Mouse (Mus musculus) olfactory bulb, adult 2 months (tissue): ENCODE measurements at regions not wholly inside any gene's neighbourhood (a gene's known extent, or its start where the extent isn't known, plus 50 kb on each side); places are given as distances from the start of the nearest gene placed in this dataset.
A peak's percentile ranks its signal among the peaks of the same experiment; 100 is the strongest.
"Not testable (repeated sequence)": the region's sequence is repeated elsewhere in the genome, so short reads cannot be mapped to it uniquely, and the experiment has no call there.

Experiments used
- H3K27ac ChIP-seq: fragments of 200-500 bp; 2 replicates; pipeline ENCODE4 v1.5.1; 2012; ENCODE audit warnings: low read depth, low read length; ENCODE audit not compliant: insufficient read depth
- H3K4me1 ChIP-seq: fragments of 200-500 bp; 2 replicates; pipeline ENCODE4 v1.6.1; 2012; ENCODE audit warnings: low read length; ENCODE audit not compliant: control insufficient read depth, insufficient read depth
- H3K4me3 ChIP-seq: fragments of 200-500 bp; 2 replicates; pipeline ENCODE4 v1.5.1; 2012; ENCODE audit warnings: mild to moderate bottlenecking, low read depth, low read length, moderate library complexity; ENCODE audit not compliant: insufficient read depth
- CTCF ChIP-seq: fragments of 200-500 bp; IDR thresholded peaks from 2 replicates; pipeline ENCODE4 v1.5.1; 2012; ENCODE audit warnings: low read depth, mild to moderate bottlenecking, low read length, moderate library complexity; ENCODE audit not compliant: insufficient read depth
- POLR2A ChIP-seq: fragments of 200-500 bp; IDR thresholded peaks from 2 replicates; pipeline ENCODE4 v1.6.1; 2012; ENCODE audit warnings: mild to moderate bottlenecking, low read depth, low read length, moderate library complexity; ENCODE audit not compliant: insufficient read depth
- WGBS: fragments of 180-500 bp; shearing (Covaris S2); methylation state at CpG from one replicate; pipeline ENCODE4 v1.1.7; 2018; 5-methylcytosine and 5-hydroxymethylcytosine counted together

DNA sequence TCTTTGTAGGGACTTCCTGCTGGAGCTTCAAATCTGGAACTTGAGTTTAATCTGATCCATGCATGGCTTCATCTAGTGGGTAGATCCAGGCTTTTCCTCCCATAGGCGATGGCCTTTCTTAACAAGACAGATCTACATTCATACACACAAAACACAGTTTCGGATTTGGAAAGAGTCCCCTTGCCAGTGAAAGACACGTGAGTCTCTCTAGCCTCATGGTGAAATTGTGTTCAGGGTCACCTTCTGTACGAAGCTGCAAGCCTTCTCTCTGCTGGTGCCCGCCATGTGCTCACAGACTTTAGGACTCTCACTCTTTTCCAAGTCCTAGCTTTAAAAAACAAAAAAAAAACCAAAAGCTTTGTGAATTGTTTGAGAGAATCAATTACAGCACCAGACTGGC is 51.4 kb upstream of the Dlx2 start:
- WGBS: 85% methylated on average over 5 of the region's 5 CpGs
- TF ChIP-seq CTCF (no peak), POLR2A (no peak)
- H3K27ac ChIP-seq: no peak overlapping the region

DNA sequence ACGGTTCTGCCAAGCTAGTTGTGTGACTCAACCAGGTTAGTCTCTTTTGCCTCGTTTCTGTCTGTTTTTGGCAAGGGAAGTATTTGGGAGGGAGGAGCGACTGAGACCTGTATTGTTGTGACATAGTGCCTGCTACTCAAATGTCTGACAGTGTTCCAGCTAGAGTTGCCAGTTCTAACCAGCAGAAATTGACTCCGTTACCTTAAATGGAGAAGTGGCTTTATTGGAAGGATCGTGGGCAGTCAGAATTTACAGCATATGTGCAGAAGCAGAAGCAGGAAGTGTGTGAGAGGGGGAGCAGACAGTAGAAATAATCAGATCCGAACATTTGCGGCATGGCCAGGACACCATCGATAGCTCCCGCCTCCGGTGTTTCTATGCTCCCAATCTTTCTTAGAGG is 51.8 kb upstream of the Dlx2 start:
- TF ChIP-seq POLR2A (no peak), CTCF (no peak)
- 33% methylated on average over 10 of the region's 10 CpGs for WGBS
- H3K27ac ChIP-seq: no peak overlapping the region
- H3K4me3 ChIP-seq: no peak overlapping the region
- H3K4me1 ChIP-seq: peaks cover 11% of the 10 kb centered on the region

More for the DNA sequence above, 51.4 kb upstream of the Dlx2 start:
- Histone ChIP-seq H3K4me3 (no peak overlapping the region), H3K4me1 (peaks cover 11% of the 10 kb centered on the region)

DNA sequence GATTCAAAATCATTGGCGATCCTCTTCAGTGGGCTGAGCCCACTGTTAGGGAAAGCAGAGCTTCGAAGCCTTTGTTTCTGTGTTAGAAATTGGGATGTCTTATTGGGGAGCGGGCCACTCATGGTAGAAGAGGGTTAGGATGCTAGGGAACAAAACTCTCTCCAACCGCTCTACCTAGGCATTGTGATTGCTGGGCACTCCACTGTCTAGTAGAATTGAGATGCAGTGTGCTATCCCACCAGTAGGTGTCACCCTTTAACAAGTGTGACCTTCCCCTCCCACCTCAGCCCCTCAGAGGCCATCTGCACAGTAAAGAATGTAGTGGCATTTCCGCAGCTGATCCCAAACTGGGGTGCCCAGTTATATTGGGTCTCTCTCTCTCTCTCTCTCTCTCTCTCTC is 52.2 kb upstream of the Dlx2 start:
- 13% methylated on average over 5 of the region's 5 CpGs for WGBS
- TF ChIP-seq CTCF (peak; percentile 34; the same call in 1 of the 2 replicates), POLR2A (no peak)
- no peak overlapping the region for H3K4me3 ChIP-seq
- no peak overlapping the region for H3K27ac ChIP-seq
- peaks cover 11% of the 10 kb centered on the region for H3K4me1 ChIP-seq

DNA sequence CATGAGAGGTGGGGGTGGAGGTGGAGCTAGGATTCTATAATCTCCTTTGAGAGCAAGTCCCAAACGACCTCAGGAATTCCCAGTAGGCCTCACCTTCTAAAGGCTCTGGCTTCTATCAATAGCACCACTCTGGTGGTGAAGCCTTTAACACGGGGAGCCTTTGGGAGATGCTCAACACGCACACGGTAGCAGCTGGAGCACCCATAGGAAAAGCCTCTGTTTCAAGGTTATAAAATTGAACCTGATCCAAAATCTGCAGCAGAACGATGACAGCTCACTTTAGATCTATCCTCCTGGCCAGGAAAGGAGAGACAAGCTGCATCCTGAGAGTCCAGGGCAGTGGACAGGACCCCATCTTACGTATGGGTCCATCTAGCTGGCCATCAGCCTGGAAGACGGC is 53.7 kb upstream of the Dlx2 start:
- TF ChIP-seq POLR2A: no peak
- TF ChIP-seq CTCF: no peak
- 70% methylated on average over 7 of the region's 7 CpGs for WGBS
- no peak overlapping the region for H3K4me3 ChIP-seq

DNA sequence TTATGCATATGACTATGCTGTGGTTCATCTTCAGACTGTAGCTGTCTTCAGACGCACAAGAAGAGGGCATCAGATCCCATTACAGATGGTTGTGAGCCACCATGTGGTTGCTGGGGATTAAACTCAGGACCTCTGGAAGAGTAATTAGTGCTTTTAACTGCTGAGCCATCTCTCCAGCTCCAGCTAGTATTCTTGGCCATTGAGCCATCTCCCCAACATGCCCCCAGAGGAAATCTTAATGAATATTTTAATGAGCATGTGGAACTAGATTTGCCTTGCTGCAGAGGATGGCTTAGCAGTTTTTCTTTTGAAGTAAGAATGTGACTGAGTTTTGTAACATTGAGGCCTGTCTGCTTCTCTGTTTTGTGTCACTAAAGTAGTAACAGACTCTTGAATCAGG is 54.4 kb upstream of the Dlx2 start:
- H3K27ac ChIP-seq: no peak overlapping the region
- WGBS: 90% methylated on average over 1 of the region's 1 CpGs
- TF ChIP-seq POLR2A: no peak
- no peak for TF ChIP-seq CTCF
- H3K4me3 ChIP-seq: no peak overlapping the region
- peaks cover 5% of the 10 kb centered on the region; the same call in 1 of the 2 replicates for H3K4me1 ChIP-seq

More for the DNA sequence above, 53.7 kb upstream of the Dlx2 start:
- peaks cover 5% of the 10 kb centered on the region; the same call in 1 of the 2 replicates for H3K4me1 ChIP-seq
- no peak overlapping the region for H3K27ac ChIP-seq

DNA sequence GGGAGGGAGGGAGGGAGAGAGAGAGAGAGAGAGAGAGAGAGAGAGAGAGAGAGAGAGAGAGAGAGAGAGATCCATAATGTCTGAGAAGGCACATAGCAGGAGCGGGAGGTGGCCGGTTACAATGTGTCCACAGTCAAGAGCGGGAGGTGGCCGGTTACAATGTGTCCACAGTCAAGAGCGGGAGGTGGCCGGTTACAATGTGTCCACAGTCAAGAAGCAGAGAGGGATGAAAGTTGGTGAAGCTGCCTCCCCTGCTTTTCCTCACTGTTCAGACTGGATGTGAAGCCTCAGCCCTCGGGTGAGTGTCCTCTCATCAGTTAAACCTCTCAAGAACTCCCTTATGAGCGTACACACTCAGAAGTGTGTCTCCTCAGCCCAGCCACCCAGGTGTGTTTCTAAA is 57.2 kb upstream of the Dlx2 start:
- not testable (repeated sequence) for H3K4me3 ChIP-seq, H3K27ac ChIP-seq, H3K4me1 ChIP-seq
- WGBS: 99% methylated on average over 8 of the region's 8 CpGs

DNA sequence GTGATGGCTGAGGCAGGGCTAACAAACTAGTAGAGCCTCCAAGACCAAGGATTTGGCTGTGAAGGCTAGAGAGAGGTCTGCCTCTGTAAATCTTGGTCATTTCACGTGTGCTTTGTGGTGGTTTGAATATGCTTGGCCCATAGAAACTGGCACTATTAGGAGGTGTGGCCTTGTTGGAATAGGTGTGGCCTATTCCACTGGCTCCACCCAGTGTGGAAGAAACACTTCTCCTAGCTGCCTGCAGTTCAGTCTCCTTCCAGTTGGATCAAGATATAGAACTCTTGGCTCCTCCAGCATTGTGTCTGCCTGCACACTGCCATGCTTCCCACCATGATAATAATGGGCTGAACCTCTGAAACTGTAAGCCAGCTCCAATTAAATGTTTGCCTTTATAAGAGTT is 59.1 kb upstream of the Dlx2 start:
- Histone ChIP-seq H3K4me3 (no peak overlapping the region), H3K27ac (no peak overlapping the region), H3K4me1 (peaks cover 9% of the 10 kb centered on the region; the same call in 1 of the 2 replicates)
- 97% methylated on average over 1 of the region's 1 CpGs for WGBS
- TF ChIP-seq CTCF (no peak), POLR2A (no peak)

DNA sequence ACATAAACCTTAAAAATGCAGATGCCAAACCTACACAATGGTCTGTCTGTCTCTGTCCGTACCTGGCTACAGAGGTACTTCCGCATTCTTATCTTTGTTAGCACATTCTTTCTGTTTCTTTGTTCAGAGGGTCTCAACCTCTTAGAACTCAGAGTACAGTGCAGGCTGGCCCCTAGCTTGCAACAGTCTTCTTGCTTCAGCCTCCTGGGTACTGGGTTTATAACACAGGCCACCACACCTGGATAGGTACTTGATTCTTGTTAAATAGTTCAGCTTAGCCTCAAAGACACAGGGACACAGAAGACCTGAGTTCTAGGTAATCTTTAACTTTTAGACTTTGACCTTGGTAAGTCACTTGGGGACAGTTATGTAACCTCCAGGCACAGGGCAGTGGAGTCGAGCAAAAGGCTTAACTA is 60.5 kb upstream of the Dlx2 start:
- Histone ChIP-seq H3K4me3 (no peak overlapping the region), H3K27ac (no peak overlapping the region), H3K4me1 (peaks cover 14% of the 10 kb centered on the region)
- 97% methylated on average over 3 of the region's 3 CpGs for WGBS
- no peak for TF ChIP-seq POLR2A
- TF ChIP-seq CTCF: no peak

DNA sequence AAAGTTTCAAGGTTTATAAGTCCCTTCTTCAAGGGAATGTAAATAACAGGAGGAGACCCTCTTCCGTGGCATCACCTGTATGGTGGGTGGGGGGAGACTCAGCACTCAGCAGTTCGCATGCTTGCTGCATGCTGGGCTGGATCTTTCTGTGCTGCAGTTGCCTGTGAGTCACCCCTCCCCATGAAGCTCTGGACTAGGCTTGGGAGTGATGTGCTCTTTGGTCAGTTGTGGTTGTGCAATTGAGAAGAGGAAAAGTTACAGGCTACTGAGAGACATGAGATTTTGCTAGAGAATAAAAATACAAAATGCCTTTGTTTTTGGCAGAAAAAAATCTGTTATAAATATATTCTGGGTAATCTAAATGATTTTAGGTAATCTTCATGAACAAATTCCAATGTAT is 66.7 kb upstream of the Dlx2 start:
- 41% methylated on average over 2 of the region's 2 CpGs for WGBS
- TF ChIP-seq POLR2A: no peak
- no peak for TF ChIP-seq CTCF
- Histone ChIP-seq H3K4me3 (no peak overlapping the region), H3K4me1 (peaks cover 11% of the 10 kb centered on the region), H3K27ac (peak overlapping the region; percentile 7; the same call in 1 of the 2 replicates)

DNA sequence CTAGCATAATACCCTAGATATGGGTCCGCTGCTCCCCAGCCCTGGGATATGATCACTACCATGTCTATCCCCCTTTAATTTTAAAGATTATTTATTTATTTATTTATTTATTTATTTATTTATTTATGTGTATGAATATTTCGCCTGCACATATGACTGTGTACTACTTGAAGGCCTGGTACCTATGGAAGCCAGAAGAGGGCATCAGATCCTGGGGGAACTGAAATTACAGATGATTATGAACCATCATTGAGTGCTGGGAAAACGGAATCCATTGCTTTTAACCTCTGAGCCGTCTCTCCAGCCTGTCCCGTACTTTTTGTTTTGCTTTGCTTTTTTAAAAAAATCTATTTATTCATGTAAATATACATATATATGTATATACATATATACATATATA is 70.0 kb upstream of the Dlx2 start:
- no peak overlapping the region for H3K4me3 ChIP-seq
- TF ChIP-seq CTCF: no peak
- TF ChIP-seq POLR2A: no peak
- no peak overlapping the region for H3K27ac ChIP-seq
- H3K4me1 ChIP-seq: 0 out of 2 replicates have a peak, but pooled peaks cover 2% of the 10 kb centered on the region
- WGBS: 94% methylated on average over 5 of the region's 5 CpGs
